Mouse (Mus musculus) frontal cortex, postnatal 10 days (tissue): ENCODE data around the gene Fpr1.
"Not testable (repeated sequence)": the region's sequence is repeated elsewhere in the genome, so short reads cannot be mapped to it uniquely, and the experiment has no call there.

Source experiments
- DNase-seq, 2 experiments: peaks; one replicate each; pipeline ENCODE4 v3.0.0; 2022; ENCODE audit warnings: low spot score in 2 of 2, mixed read lengths in 1 of 2

Fpr1 gene

GRCm38 (mm10) chr17:17883840-17884239 is at the start of gene Fpr1:
Fpr1 (minus strand) TSS chr17:17883940.
- DNase-seq, result no peak

GRCm38 (mm10) chr17:17917782-17918181 is 34.0 kb upstream of the Fpr1 start:
- no peak for DNase-seq

- no peak for DNase-seq
Observed at GRCm38 (mm10) chr17:17917376-17917775, 33.6 kb upstream of the Fpr1 start.

GRCm38 (mm10) chr17:17912618-17913017 is 28.9 kb upstream of the Fpr1 start:
- DNase-seq, result not testable (repeated sequence)

GRCm38 (mm10) chr17:17909636-17910421 is 26.1 kb upstream of the Fpr1 start:
- DNase-seq, result peak; percentile 85 to 87

GRCm38 (mm10) chr17:17900768-17901167 is 17.0 kb upstream of the Fpr1 start:
- DNase-seq, result no peak

- no peak for DNase-seq
Observed at GRCm38 (mm10) chr17:17899268-17899667, 15.5 kb upstream of the Fpr1 start.

- DNase-seq, result no peak
Observed at GRCm38 (mm10) chr17:17896039-17896438, 12.3 kb upstream of the Fpr1 start.

- no peak for DNase-seq
Observed at GRCm38 (mm10) chr17:17889732-17890425, 6.1 kb upstream of the Fpr1 start.

GRCm38 (mm10) chr17:17887774-17888248 is 4.1 kb upstream of the Fpr1 start, which contains the start of the genes Fpr2 and Fpr3:
Fpr2 (plus strand) TSS chr17:17887824.
Fpr3 (plus strand) TSS chr17:17887852.
- DNase-seq, result no peak

GRCm38 (mm10) chr17:17882672-17883071 is 1.1 kb downstream of the Fpr1 start:
- no peak for DNase-seq

- no peak for DNase-seq
Observed at GRCm38 (mm10) chr17:17879347-17879746, 4.4 kb downstream of the Fpr1 start.

- no peak for DNase-seq
Observed at GRCm38 (mm10) chr17:17871697-17872096, 12.0 kb downstream of the Fpr1 start.

GRCm38 (mm10) chr17:17870892-17871550 is 12.7 kb downstream of the Fpr1 start:
- DNase-seq, result no peak

- no peak for DNase-seq
Observed at GRCm38 (mm10) chr17:17866801-17867469, 16.8 kb downstream of the Fpr1 start.

- no peak for DNase-seq
Observed at GRCm38 (mm10) chr17:17865168-17865567, 18.6 kb downstream of the Fpr1 start.

- DNase-seq, result no peak
Observed at GRCm38 (mm10) chr17:17862360-17862759, 21.4 kb downstream of the Fpr1 start.

GRCm38 (mm10) chr17:17860110-17860509 is 23.6 kb downstream of the Fpr1 start:
- DNase-seq, result no peak

GRCm38 (mm10) chr17:17857446-17857845 is 26.3 kb downstream of the Fpr1 start:
- no peak for DNase-seq

- no peak for DNase-seq
Observed at GRCm38 (mm10) chr17:17856612-17857011, 27.1 kb downstream of the Fpr1 start.

GRCm38 (mm10) chr17:17855064-17855838 is 28.5 kb downstream of the Fpr1 start, which contains the start of gene Has1:
Has1 (minus strand) TSS chr17:17855205.
- no peak for DNase-seq
